Mouse (Mus musculus): ENCODE results near the gene Eri3. TPM values are rescaled to one million over a fixed set of nuclear protein-coding genes. Genes with fewer than 3 reads are reported as not detected.
A peak's percentile ranks its signal among the peaks of the same experiment; 100 is the strongest.

Eri3 gene
- polyA plus RNA-seq, 1 experiment = 97.2 TPM

- TF ChIP-seq MYOG (IDR thresholded peaks at IDR 0.05; ENCODE audit: control insufficient read depth in 1 of 3, insufficient read depth in 1 of 3, insufficient read length in 2 of 3, low read depth in 2 of 3) (peak in 2 of 3 experiments; percentile 34 to 63), MYOD1 (IDR thresholded peaks at IDR 0.05; ENCODE audit: control insufficient read depth in 1 of 3, insufficient read length in 2 of 3, low read depth in 2 of 3) (peak in 2 of 3 experiments; percentile 51 to 69), CEBPB (IDR thresholded peaks at IDR 0.05; ENCODE audit: insufficient read depth, poor library complexity, severe bottlenecking) (no peak)
- no peak overlapping the region for H3ac ChIP-seq (ENCODE audit: control insufficient read depth, insufficient read length)
- no peaks in the 10 kb centered on the region for H3K36me3 ChIP-seq (ENCODE audit: control insufficient read depth, insufficient read depth)
- H3K27me3 ChIP-seq (ENCODE audit: control insufficient read depth, insufficient read depth, insufficient read length) = no peaks in the 10 kb centered on the region
- H3K4me3 ChIP-seq = no peak overlapping the region
- H3K79me2 ChIP-seq (ENCODE audit: control insufficient read depth, insufficient read depth) = no peaks in the 10 kb centered on the region
- no peak overlapping the region for H3K4me2 ChIP-seq (ENCODE audit: low read depth)
Measured at GRCm38 (mm10) chr4:117657646-117658045, 107.5 kb downstream of the Eri3 start.

- no peak overlapping the region for H3ac ChIP-seq (ENCODE audit: control insufficient read depth, insufficient read length)
- no peaks in the 10 kb centered on the region for H3K27me3 ChIP-seq (ENCODE audit: control insufficient read depth, insufficient read depth, insufficient read length)
- no peaks in the 10 kb centered on the region for H3K79me2 ChIP-seq (ENCODE audit: control insufficient read depth, insufficient read depth)
- TF ChIP-seq CEBPB (IDR thresholded peaks at IDR 0.05; ENCODE audit: insufficient read depth, poor library complexity, severe bottlenecking) (no peak), USF1 (IDR thresholded peaks at IDR 0.05; ENCODE audit: low read depth) (no peak), TCF3 (IDR thresholded peaks at IDR 0.05; ENCODE audit: insufficient read length, low read depth) (no peak), REST (IDR thresholded peaks at IDR 0.05; ENCODE audit: insufficient read depth, insufficient read length) (no peak), MYOD1 (IDR thresholded peaks at IDR 0.05; ENCODE audit: control insufficient read depth in 1 of 3, insufficient read length in 2 of 3, low read depth in 2 of 3) (no peak), POLR2AphosphoS2 (IDR thresholded peaks at IDR 0.05; ENCODE audit: insufficient read length, low read depth) (no peak), SRF (IDR thresholded peaks at IDR 0.05; ENCODE audit: control insufficient read depth, insufficient read length, low read depth) (no peak)
- no peak overlapping the region for H3K4me2 ChIP-seq (ENCODE audit: low read depth)
- H3K4me3 ChIP-seq = no peak overlapping the region
- no peaks in the 10 kb centered on the region for H3K36me3 ChIP-seq (ENCODE audit: control insufficient read depth, insufficient read depth)
Measured at GRCm38 (mm10) chr4:117658582-117659444, 108.6 kb downstream of the Eri3 start.

GRCm38 (mm10) chr4:117660001-117660400 is 109.8 kb downstream of the Eri3 start:
- no peak overlapping the region for H3K4me3 ChIP-seq
- H3K79me2 ChIP-seq (ENCODE audit: control insufficient read depth, insufficient read depth) = no peaks in the 10 kb centered on the region
- no peak for TF ChIP-seq USF1 (IDR thresholded peaks at IDR 0.05; ENCODE audit: low read depth)
- TF ChIP-seq TCF3 (IDR thresholded peaks at IDR 0.05; ENCODE audit: insufficient read length, low read depth) = no peak
- TF ChIP-seq POLR2A (IDR thresholded peaks at IDR 0.05; ENCODE audit: insufficient read length, low read depth) = no peak
- no peak for TF ChIP-seq E2F4 (IDR thresholded peaks at IDR 0.05; ENCODE audit: insufficient read depth)
- no peak for TF ChIP-seq MAX (IDR thresholded peaks at IDR 0.05; ENCODE audit: low read depth)
- TF ChIP-seq MYOG (IDR thresholded peaks at IDR 0.05; ENCODE audit: control insufficient read depth in 1 of 3, insufficient read depth in 1 of 3, insufficient read length in 2 of 3, low read depth in 2 of 3) = no peak
- TF ChIP-seq CEBPB (IDR thresholded peaks at IDR 0.05; ENCODE audit: insufficient read depth, poor library complexity, severe bottlenecking) = no peak
- TF ChIP-seq MYOD1 (IDR thresholded peaks at IDR 0.05; ENCODE audit: control insufficient read depth in 1 of 3, insufficient read length in 2 of 3, low read depth in 2 of 3) = no peak
- no peaks in the 10 kb centered on the region for H3K27me3 ChIP-seq (ENCODE audit: control insufficient read depth, insufficient read depth, insufficient read length)
- H3ac ChIP-seq (ENCODE audit: control insufficient read depth, insufficient read length) = no peak overlapping the region
- no peak overlapping the region for H3K4me2 ChIP-seq (ENCODE audit: low read depth)
- H3K36me3 ChIP-seq (ENCODE audit: control insufficient read depth, insufficient read depth) = no peaks in the 10 kb centered on the region

- H3K27me3 ChIP-seq (ENCODE audit: control insufficient read depth, insufficient read depth, insufficient read length) = no peaks in the 10 kb centered on the region
- H3K4me3 ChIP-seq = no peak overlapping the region
- H3K79me2 ChIP-seq (ENCODE audit: control insufficient read depth, insufficient read depth) = no peaks in the 10 kb centered on the region
- H3ac ChIP-seq (ENCODE audit: control insufficient read depth, insufficient read length) = no peak overlapping the region
- TF ChIP-seq USF1 (IDR thresholded peaks at IDR 0.05; ENCODE audit: low read depth) (no peak), TCF12 (IDR thresholded peaks at IDR 0.05; ENCODE audit: insufficient read depth, poor library complexity, severe bottlenecking) (no peak), SRF (IDR thresholded peaks at IDR 0.05; ENCODE audit: control insufficient read depth, insufficient read length, low read depth) (no peak), E2F4 (IDR thresholded peaks at IDR 0.05; ENCODE audit: insufficient read depth) (no peak)
- H3K36me3 ChIP-seq (ENCODE audit: control insufficient read depth, insufficient read depth) = no peaks in the 10 kb centered on the region
- H3K4me2 ChIP-seq (ENCODE audit: low read depth) = no peak overlapping the region
Measured at GRCm38 (mm10) chr4:117664411-117665137, 114.4 kb downstream of the Eri3 start.

- Histone ChIP-seq H3K4me2 (ENCODE audit: low read depth) (no peak overlapping the region), H3K36me3 (ENCODE audit: control insufficient read depth, insufficient read depth) (no peaks in the 10 kb centered on the region), H3K79me2 (ENCODE audit: control insufficient read depth, insufficient read depth) (no peaks in the 10 kb centered on the region), H3K27me3 (ENCODE audit: control insufficient read depth, insufficient read depth, insufficient read length) (no peaks in the 10 kb centered on the region), H3K4me3 (no peak overlapping the region), H3ac (ENCODE audit: control insufficient read depth, insufficient read length) (no peak overlapping the region)
- TF ChIP-seq POLR2AphosphoS2 (IDR thresholded peaks at IDR 0.05; ENCODE audit: insufficient read length, low read depth) (no peak), POLR2A (IDR thresholded peaks at IDR 0.05; ENCODE audit: insufficient read length, low read depth) (no peak), MAX (IDR thresholded peaks at IDR 0.05; ENCODE audit: low read depth) (no peak), E2F4 (IDR thresholded peaks at IDR 0.05; ENCODE audit: insufficient read depth) (no peak), TCF12 (IDR thresholded peaks at IDR 0.05; ENCODE audit: insufficient read depth, poor library complexity, severe bottlenecking) (no peak), USF1 (IDR thresholded peaks at IDR 0.05; ENCODE audit: low read depth) (no peak), MYOD1 (IDR thresholded peaks at IDR 0.05; ENCODE audit: control insufficient read depth in 1 of 3, insufficient read length in 2 of 3, low read depth in 2 of 3) (no peak), CEBPB (IDR thresholded peaks at IDR 0.05; ENCODE audit: insufficient read depth, poor library complexity, severe bottlenecking) (no peak), SRF (IDR thresholded peaks at IDR 0.05; ENCODE audit: control insufficient read depth, insufficient read length, low read depth) (no peak), TCF3 (IDR thresholded peaks at IDR 0.05; ENCODE audit: insufficient read length, low read depth) (no peak), MYOG (IDR thresholded peaks at IDR 0.05; ENCODE audit: control insufficient read depth in 1 of 3, insufficient read depth in 1 of 3, insufficient read length in 2 of 3, low read depth in 2 of 3) (no peak)
Measured at GRCm38 (mm10) chr4:117665531-117665930, 115.4 kb downstream of the Eri3 start.

All from myocyte (in vitro differentiated cells).